Mouse (Mus musculus): Measurements from ENCODE around the gene Sat2. TPM values are rescaled to one million over a fixed set of nuclear protein-coding genes. Genes with fewer than 3 reads are reported as not detected.
"Not testable (repeated sequence)": the region's sequence is repeated elsewhere in the genome, so short reads cannot be mapped to it uniquely, and the experiment has no call there.

Gene Sat2
- total RNA-seq, 2 experiments from 2014 or later, result 2.3 to 2.5 TPM

DNA sequence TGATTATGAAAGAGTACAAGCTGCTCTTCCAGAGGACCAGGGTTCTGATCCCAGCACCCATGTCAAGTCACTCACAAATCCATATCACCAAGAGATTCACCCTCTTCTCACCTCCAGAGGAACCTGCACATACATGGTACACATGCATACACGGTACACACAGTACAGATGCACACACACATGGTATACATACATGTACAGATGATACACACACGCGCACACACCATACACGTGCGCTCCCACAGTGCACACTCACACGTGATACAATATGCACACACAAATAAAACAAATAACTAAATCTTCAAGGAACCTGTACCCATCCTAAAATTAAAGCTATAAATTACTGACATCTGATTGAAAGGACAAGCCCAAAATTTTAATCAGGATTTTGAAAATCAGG lies 27.0 kb upstream of the Sat2 start:
- intact Hi-C loops (cut with DNase I), result no loop called here
- DNase-seq (ENCODE audit: low spot score), result no peak

DNA sequence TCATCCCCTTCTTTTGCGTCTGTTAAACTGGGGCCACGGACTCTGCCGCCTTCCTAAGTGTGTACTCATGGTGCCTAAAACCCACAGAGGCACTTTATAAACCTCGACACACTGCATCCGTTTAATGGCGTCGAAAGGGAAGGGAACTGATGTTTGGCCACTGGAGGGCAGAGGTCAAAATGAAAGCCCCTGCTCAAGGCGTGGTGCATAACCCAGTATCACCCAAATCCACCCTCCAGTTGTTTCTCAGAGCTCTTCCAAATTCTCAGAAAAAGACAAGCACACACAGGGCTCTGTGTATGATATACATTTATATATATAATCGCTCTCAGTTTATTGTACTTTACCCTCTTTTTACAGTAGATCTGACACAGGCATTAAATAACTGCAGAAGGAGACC lies 22.4 kb upstream of the Sat2 start:
- intact Hi-C loops (cut with DNase I), result no loop called here

DNA sequence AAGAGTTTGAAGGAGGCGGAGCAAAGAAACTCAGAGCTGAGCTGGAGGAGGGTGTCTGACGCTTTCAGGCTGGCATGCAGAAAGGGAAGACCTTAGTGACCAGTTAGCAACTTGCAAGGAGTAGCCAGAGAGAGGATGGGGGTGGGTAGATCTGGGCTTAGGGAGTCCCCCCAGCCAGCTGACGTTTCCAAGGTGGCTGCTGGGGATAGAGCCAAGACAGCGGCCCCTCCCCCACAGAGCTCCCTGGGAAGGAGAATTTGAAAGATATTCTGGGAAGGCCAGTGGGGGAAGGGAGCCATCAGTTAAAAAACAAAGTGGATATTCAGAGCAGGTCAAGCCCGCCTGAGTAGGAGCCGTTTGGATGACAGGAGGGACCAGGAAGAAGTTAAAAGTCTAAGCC lies 21.7 kb upstream of the Sat2 start:
- DNase-seq (ENCODE audit: low spot score), result peak; percentile 23

More for the DNA sequence above, 22.4 kb upstream of the Sat2 start:
- DNase-seq (ENCODE audit: low spot score), result no peak

DNA sequence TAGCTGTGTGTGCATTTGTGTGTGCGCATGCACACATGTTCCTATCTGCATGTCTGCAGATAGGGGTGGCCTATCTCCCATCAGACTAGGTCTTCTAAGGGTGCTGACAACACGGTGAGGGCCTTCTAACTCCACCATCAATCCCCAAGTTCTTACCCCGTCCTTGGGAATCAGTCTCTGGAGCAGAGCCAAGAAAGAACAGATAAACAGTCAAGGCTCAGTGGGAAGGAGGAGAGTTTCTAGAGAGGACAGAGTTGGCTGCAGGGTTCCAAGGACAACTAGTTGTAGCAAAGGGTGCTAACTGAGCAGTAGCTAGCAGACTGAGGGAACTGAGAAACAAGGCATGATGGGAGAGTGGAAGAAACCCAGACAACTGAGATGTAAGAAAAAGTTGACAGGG lies 20.1 kb upstream of the Sat2 start:
- intact Hi-C loops (cut with DNase I), result no loop called here
- no peak for DNase-seq (ENCODE audit: low spot score)

More for the DNA sequence above, 21.7 kb upstream of the Sat2 start:
- intact Hi-C loops (cut with DNase I), result no loop called here

DNA sequence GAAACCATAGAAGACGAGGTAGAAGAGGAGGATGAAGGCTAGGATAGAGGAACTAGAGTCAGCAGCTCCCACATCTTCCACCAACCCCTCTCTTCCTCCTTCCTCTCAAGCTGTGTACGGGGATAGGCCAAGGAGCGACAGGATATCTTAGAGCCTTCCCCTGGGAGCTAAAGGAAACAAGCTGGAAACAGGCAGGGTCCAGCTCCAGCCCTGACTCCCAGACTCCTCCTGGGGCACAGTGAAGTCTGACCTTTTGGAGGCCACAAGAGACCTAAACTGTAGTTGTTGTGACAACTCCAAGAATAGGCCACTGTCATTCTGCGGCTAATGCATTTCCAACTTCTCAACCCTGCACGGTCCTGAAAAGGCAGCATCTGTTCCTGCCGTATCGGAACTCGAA lies 18.3 kb upstream of the Sat2 start:
- no peak for DNase-seq (ENCODE audit: low spot score)

DNA sequence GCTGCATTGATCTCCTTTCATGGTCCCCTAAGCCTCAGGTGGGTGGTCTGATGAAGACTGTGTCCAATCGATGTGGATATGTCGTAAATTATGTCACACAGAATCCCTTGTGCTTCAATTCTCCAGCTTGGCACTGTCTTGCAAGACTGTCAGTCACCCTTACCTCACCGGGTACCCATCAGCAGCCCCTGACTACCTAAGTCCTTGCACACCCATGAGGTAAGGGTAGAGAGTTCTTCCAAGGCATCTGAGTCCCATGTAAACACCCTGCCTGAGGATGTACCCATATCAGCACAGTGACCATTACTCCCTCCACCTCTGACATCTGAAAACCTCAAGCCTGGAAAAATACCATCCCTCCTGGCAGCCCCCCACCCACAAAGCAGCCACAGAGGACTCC lies 17.5 kb upstream of the Sat2 start:
- intact Hi-C loops (cut with DNase I), result loop anchor here (2.0 kb wide), 1 partner anchor 24 kb away; the partner anchor contains the start of genes Trp53 and Wrap53
- no peak for DNase-seq (ENCODE audit: low spot score)

More for the DNA sequence above, 18.3 kb upstream of the Sat2 start:
- intact Hi-C loops (cut with DNase I), result no loop called here

DNA sequence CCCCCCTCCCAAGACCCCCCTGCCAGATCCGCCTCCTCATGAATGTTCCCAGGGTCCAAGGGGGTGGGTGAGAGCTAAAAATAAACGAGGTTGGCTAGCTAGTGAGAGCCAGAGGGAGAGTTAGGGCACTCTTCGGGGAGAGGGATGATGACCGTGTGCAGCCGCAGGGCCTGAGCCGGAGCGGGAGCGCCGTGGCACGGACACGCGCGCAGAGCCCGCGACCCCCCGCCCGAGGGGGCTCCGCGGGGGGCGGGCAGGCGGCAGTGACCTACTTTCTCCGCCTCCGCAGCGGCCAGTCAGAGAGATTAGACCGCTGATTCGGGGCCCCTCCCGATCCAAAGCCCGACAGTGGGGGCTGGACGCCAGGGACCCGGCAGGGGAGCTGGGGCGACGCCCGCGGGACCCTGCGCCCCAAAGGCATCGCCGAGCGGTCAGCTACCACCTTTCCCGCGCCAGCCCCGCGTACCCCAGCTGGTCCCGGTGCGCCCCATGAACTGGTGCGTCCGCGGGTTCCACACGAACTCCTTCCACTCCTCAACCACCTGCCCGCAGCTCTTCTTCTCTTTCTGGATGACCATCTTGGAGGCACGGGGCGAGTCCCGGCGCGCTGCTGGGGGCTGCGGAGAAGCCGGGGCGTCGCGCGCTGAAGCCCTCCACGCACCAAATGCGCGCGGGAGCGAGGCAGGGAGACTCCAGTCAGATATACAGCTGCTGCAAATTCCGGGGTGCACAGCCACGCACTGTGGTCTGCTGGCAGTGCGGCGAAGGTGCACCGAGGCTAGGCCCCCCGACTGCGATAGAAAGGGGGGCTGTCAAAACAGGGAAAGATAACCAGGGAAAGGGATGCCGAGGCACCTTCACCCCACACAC lies 16.8 kb upstream of the Sat2 start:
- intact Hi-C loops (cut with DNase I), result loop anchor here (2.0 kb wide), 1 partner anchor 24 kb away; the partner anchor contains the start of genes Trp53 and Wrap53
- DNase-seq (ENCODE audit: low spot score), result no peak

DNA sequence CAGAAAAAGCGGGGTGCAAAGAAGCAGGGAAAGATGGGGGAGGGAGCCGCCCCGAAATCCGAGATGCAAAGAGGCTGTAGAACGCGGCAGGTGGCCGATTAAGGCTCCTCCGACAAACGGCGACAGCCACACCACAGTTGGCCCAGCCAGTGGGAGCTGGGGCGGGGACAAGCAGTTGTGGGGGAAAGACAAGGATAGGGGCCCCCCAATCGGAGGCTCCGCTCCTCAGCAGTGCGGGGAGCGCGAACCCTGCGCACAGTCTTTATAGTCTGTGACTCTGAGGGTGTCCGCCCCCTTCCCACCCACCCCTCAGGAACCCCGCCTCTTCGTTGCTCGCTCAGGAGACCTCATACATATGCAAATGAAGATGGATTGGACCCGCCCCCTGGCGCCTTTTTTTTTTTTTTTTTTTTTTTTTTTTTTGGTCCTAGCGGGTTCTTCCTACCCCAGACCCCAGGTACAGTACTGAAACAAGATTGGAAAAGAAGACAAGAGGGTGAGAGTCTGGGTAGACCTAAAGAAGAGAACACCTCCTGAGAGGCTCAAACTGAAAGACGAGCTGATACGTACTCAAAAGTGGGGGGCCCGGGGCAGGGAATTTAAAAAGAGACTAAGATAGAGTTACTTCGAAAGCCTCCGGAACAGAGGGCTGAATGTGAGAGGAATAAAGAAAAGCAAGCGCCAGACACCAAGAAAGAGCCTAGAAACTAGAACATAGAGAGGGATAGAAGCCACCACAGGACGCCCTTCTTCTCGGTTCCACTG lies 15.9 kb upstream of the Sat2 start, which contains the start of gene Atp1b2:
Gene Atp1b2 (minus strand): TSS at position 217 of the 765 bp plus-strand sequence.
- DNase-seq (ENCODE audit: low spot score), result peak; percentile 51
- intact Hi-C loops (cut with DNase I), result loop anchor here (2.0 kb wide), 1 partner anchor 25 kb away; the partner anchor contains the start of genes Trp53 and Wrap53

DNA sequence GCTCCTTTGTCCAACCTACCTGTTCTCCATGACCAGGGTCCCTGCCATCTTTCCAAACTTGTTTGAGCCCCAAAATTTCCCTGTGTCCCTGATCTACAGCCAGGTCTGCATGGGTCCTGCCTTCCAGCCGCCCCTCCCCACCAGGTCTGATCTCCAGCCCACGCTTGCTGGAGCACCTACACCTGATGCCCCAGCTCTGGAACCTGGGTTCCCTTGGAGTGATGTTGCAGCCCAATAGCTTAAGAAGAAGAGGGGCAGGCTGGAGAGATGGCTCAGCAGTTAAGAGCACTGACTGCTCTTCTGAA lies 15.4 kb upstream of the Sat2 start:
- intact Hi-C loops (cut with DNase I), result no loop called here
- no peak for DNase-seq (ENCODE audit: low spot score)

DNA sequence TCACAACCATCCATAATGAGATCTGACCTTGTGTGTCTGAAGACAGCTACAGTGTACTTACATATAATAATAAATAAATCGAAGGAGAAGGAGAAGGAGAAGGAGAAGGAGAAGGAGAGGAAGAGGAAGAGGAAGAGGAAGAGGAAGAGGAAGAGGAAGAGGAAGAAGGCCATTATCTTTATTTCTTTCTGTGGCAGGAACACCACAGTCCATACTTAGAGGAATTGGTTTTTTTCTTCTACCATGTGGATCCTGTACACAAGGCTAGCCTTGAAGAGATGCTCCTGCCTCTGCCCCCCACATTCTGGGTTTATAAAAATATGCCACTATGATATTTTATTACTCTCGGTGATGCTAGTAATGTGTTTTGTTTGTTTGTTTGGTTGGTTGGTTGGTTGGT lies 15.0 kb upstream of the Sat2 start:
- intact Hi-C loops (cut with DNase I), result no loop called here
- no peak for DNase-seq (ENCODE audit: low spot score)

DNA sequence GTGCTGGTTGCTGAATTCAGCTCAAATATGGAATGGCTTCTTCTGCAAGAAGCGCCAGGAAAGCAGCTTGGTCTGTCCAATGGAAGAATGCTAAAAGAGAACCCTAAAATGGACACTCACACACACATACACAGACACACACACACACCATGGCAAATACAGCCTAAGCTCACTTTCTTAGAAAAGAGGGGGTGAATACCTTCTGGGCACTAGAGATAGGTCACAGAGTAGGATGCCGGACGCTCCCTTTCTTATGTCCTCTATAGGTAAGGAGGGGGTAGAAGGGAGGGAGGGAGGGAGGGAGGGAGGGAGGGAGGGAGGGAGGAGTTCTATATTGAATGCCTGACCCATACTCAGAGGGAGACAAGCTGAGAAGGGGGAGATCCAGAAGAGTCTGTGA lies 13.3 kb upstream of the Sat2 start:
- intact Hi-C loops (cut with DNase I), result no loop called here

DNA sequence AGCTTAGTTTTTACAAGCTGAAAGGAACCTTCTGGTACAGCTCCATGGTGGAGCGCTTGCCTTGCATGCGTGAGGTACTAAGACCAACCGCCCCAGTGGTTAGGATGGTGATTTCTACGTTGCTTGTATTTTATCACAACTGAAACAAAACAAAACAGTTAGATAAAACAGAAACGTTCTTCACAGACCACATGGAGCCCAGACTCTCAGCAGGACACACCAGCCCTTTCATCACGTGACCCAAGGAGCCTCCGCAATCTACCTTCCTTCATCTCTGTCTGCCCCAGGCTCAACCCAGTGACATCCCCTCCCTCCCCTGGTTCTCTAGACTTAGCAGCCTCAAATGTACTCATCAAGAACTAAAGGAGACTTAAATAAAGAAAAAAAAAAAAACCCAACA lies 12.4 kb upstream of the Sat2 start:
- no peak for DNase-seq (ENCODE audit: low spot score)
- intact Hi-C loops (cut with DNase I), result no loop called here

More for the DNA sequence above, 13.3 kb upstream of the Sat2 start:
- no peak for DNase-seq (ENCODE audit: low spot score)

DNA sequence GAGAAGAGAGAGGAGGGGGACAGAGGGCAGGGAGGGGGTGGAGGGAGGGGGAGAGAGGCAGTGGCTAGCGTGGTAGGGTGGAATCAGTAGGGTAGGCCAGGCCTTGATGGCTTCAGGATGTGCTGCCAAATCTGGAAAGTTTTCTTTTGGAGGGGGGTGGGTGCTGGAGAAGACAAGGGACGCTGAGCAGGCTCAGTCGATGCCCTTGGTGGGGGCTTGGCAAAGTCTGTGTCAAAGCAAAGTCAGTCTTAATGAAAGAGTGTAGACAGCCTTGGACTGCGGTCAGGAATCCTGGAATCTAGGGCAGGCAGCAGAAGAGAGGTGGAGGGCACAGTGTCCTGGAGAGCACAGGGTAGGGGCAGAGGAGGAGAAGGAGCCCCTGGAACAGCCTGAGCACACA lies 10.9 kb upstream of the Sat2 start:
- intact Hi-C loops (cut with DNase I), result loop anchor here (10.0 kb wide), 1 partner anchor 346 kb away; no protein-coding TSS in a partner anchor
- no peak for DNase-seq (ENCODE audit: low spot score)

DNA sequence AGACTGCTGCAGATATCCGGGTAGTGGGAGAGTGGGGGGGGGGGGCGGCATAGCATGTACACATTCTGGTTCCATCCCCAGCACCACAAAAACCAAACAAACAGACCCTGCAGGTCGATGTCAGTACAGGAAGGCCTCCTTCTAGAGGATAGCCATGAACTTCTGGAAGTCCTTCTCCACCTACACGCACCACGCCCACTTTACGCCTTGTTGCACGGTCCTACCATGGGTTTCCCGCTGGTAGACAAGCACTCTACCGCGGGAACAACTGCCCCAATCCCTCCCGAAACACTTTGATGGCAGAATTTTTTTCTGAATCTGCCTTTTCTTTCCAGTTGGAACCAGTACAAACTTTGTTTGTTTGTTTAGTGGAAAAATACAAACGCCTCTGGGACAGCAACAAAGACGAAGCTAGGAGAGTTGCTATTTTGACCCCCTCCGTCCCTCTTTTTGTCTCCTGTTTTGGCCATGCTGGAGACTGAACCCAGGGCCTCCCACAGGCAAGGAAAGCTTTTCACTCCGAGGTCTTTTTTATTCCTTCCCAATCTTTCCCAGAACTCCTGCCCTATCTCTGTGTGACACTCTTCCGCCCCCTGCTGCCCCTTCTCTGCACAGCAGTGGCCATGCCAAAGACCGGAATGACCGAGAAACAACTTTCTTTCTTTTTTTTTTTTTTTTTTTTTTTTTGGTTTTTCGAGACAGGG lies 8.1 kb upstream of the Sat2 start:
- intact Hi-C loops (cut with DNase I), result loop anchor here (1.0 to 10.0 kb wide), 3 partner anchors 34 to 349 kb away; no protein-coding TSS in a partner anchor
- DNase-seq (ENCODE audit: low spot score), result peak; percentile 66

DNA sequence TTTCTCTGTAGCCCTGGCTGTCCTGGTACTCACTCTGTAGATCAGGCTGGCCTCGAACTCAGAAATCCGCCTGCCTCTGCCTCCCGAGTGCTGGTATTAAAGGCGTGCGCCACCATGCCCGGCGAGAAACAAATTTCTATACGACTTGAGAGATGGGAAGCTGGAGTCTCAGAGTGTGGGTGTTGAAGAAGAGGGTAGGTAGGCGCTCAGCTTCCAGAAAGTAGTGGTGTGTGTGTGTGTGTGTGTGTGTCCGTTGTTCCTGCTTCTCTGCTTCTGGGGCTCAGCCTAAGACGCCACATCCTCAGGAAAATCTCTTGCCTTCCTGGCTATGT lies 7.6 kb upstream of the Sat2 start:
- intact Hi-C loops (cut with DNase I), result loop anchor here (1.0 to 10.0 kb wide), 2 partner anchors 35 to 349 kb away; no protein-coding TSS in a partner anchor
- not testable (repeated sequence) for DNase-seq (ENCODE audit: low spot score)

DNA sequence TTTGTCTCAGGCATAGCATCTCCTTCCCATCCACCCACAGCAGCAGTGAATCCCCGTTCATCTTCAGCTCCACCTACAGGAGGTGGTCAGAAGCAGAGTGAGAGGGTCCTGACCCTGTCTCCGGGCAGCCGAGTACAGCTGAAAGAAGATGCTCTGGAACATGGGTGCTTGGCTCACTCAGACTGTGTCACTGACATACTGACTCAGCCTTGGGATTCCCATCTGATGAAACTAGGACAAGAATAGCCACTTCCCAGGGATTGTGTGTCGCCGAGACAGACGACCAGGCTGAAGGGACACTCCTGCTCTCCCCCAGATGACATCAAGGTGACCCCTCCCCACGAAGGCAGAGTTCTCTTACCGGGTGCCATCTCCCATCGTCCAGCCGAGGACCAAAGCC lies 5.0 kb upstream of the Sat2 start:
- intact Hi-C loops (cut with DNase I), result loop anchor here (10.0 kb wide), 1 partner anchor 352 kb away; no protein-coding TSS in a partner anchor

DNA sequence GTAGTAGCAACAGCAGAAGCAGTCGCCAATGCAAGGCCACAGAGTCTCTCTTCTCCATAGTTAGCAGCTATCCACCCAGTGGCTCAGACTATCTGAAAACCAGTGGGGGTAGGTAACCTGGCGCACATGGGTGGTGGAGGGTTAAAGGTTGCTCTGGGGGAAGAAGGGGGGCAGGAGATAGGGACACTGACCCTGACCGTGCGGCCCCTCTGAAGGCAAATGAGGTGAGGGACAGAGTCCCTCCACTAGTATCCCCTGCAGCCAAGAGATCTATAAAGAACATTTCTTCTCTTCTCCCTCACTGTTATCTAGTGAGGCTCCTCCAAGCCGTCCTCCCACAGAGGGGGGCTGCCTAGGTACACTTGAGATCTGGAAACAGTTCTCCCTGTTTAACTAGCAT lies 4.0 kb upstream of the Sat2 start, which contains the start of gene Shbg:
Gene Shbg (minus strand): TSS at position 101 of the 400 bp plus-strand sequence.
- intact Hi-C loops (cut with DNase I), result loop anchor here (10.0 kb wide), 1 partner anchor 353 kb away; no protein-coding TSS in a partner anchor
- no peak for DNase-seq (ENCODE audit: low spot score)

More for the DNA sequence above, 5.0 kb upstream of the Sat2 start:
- DNase-seq (ENCODE audit: low spot score), result no peak

DNA sequence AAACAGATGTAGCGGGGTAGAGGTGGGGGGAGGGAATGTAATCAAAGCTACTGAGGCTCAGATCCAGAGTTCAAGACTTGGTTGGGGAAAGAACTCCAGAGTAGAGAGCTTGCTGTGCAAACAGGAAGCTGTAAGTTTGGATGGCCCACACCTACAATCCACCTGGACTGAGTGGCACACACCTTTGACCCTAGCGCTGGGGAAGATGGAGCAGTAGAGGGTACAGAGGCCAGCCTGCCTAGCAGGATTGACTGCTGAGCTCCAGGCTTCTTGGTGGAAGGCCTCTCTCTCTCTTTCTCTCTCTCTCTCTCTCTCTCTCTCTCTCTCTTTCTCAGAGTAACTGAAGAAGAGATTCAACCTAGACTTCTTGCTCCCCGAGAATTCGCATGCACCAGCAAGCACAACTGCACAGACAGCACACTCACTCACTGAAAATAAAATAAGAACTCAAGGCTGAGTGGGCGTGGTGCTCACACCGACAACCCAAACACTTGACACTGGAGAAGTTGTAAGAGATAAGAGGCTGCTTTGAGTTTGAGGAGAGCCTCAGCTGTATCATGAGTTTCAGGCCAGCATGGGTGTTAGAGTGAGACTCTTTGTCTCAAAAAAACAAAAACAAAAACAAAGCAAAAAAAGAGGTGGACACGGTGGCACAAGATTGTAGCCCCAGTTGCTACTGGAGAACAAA lies 1.3 kb upstream of the Sat2 start:
- DNase-seq (ENCODE audit: low spot score), result no peak
- intact Hi-C loops (cut with DNase I), result no loop called here

DNA sequence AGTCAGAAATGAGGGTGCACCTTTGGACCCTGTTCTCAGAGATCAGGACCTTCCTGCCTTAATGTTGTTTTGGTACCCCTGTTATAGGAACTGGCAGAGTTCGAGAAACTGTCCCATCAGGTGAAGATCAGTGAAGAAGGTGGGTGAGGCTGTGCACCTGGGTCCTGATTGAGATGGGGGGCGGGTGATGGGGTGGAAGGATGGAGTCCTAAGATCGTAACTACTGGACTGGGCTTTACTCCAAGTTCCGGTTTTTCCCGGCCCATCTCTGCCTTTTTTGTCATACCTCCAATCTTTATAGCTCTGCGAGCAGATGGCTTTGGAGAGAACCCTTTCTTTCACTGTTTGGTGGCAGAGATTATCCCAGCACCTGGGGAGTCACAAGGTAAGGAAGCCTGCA lies 582 bp downstream of the Sat2 start:
- intact Hi-C loops (cut with DNase I), result no loop called here
- DNase-seq (ENCODE audit: low spot score), result no peak

Data from heart, postnatal 25 days (tissue).